Mouse (Mus musculus) heart, embryonic 15.5 days (tissue): ENCODE data around the gene Vmn2r52. TPM values are rescaled to one million over a fixed set of nuclear protein-coding genes. Genes with fewer than 3 reads are reported as not detected.
"Not testable (repeated sequence)": the region's sequence is repeated elsewhere in the genome, so short reads cannot be mapped to it uniquely, and the experiment has no call there.

Experiments used
- ATAC-seq: fragments of 200-750 bp; cut with Nextera tagmentation; replicated peaks from 2 replicates; pipeline ENCODE4 v1.8.0; 2017; ENCODE audit warnings: low read depth, moderate TSS enrichment; ENCODE audit not compliant: insufficient number of reproducible peaks, insufficient read depth, low FRiP score
- H3K27ac ChIP-seq: fragments of 300-500 bp; sonication (generic); 2 replicates; pipeline ENCODE4 v1.5.1; 2015; ENCODE audit warnings: mild to moderate bottlenecking, inconsistent platforms
- H3K27me3 ChIP-seq: fragments of 300-500 bp; sonication (generic); 2 replicates; pipeline ENCODE4 v1.6.1; 2015; ENCODE audit warnings: inconsistent platforms
- H3K36me3 ChIP-seq: fragments of 300-500 bp; sonication (generic); 2 replicates; pipeline ENCODE4 v1.6.1; 2015; ENCODE audit warnings: mild to moderate bottlenecking, inconsistent platforms
- H3K4me1 ChIP-seq: fragments of 300-500 bp; sonication (generic); replicated peaks from 2 replicates; pipeline ENCODE4 v1.6.1; 2015; ENCODE audit warnings: inconsistent platforms
- H3K4me2 ChIP-seq: fragments of 300-500 bp; sonication (generic); 2 replicates; pipeline ENCODE4 v1.6.1; 2015; ENCODE audit warnings: inconsistent platforms, mild to moderate bottlenecking, moderate library complexity
- H3K4me3 ChIP-seq: fragments of 300-500 bp; sonication (generic); 2 replicates; pipeline ENCODE4 v1.5.1; 2015; ENCODE audit warnings: mild to moderate bottlenecking, inconsistent platforms
- H3K9ac ChIP-seq: fragments of 300-500 bp; sonication (generic); 2 replicates; pipeline ENCODE4 v1.6.1; 2015; ENCODE audit warnings: mild to moderate bottlenecking, inconsistent platforms
- H3K9me3 ChIP-seq: fragments of 300-500 bp; sonication (generic); replicated peaks from 2 replicates; pipeline ENCODE4 v1.6.1; 2016; ENCODE audit warnings: inconsistent platforms
- WGBS: fragments of 180-500 bp; shearing (Covaris S2); methylation state at CpG from one replicate; pipeline ENCODE4 v1.1.7; 2015; ENCODE audit warnings: mixed read lengths; 5-methylcytosine and 5-hydroxymethylcytosine counted together
- polyA plus RNA-seq: library from polyadenylated mRNA; unstranded; fragments of >200 nt; fragmentation: Nextera tagmentation; extraction: Ambion mirVana; gene quantifications from 2 replicates; pipeline ENCODE4 v1.2.1, GENCODE M21; 2015

The Vmn2r52 gene
- polyA plus RNA-seq = not detected in 2 replicates

GRCm38 (mm10) chr7:10176473-10176872, at the start of gene Vmn2r52:
Vmn2r52 (minus strand) TSS chr7:10176573.
- Histone ChIP-seq H3K4me2 (no peak within 1 kb of the TSS), H3K9me3 (peaks cover 2% of the 10 kb centered on the region; the same call in 1 of the 2 replicates), H3K27me3 (no peaks in the 10 kb centered on the region), H3K9ac (no peak within 1 kb of the TSS), H3K36me3 (no peaks in the 10 kb centered on the region), H3K4me3 (no peak within 1 kb of the TSS), H3K4me1 (no peaks in the 10 kb centered on the region), H3K27ac (no peak within 1 kb of the TSS)
- ATAC-seq = no peak
- 72% methylated on average over 1 of the region's 1 CpGs for whole genome bisulfite sequencing

GRCm38 (mm10) chr7:10105641-10106040, 70.7 kb downstream of the Vmn2r52 start, which contains the start of gene Vmn2r51:
Vmn2r51 (minus strand) TSS chr7:10105741.
- H3K9ac ChIP-seq, H3K4me3 ChIP-seq, H3K4me2 ChIP-seq, H3K36me3 ChIP-seq, H3K27me3 ChIP-seq, ATAC-seq, H3K4me1 ChIP-seq, H3K9me3 ChIP-seq, H3K27ac ChIP-seq: not testable (repeated sequence)
- WGBS = 47% methylated on average over 1 of the region's 1 CpGs

Other genes starting within 250 kb of the Vmn2r52 start
- not detected in 2 replicates for gene Vmn2r48, start 223.0 kb downstream of the Vmn2r52 start, polyA plus RNA-seq
- not detected in 2 replicates for gene Vmn2r49, start 184.3 kb downstream of the Vmn2r52 start, polyA plus RNA-seq
- gene Vmn2r50, start 123.3 kb downstream of the Vmn2r52 start, polyA plus RNA-seq = not detected in 2 replicates
- not detected in 2 replicates for gene Vmn2r51, start 70.8 kb downstream of the Vmn2r52 start, polyA plus RNA-seq
- not detected in 2 replicates for gene Vmn1r66, start 101.4 kb upstream of the Vmn2r52 start, polyA plus RNA-seq